Mouse (Mus musculus) C3H10T1/2 (cell line): ENCODE results near the gene Il5ra. TPM values are rescaled to one million over a fixed set of nuclear protein-coding genes. Genes with fewer than 3 reads are reported as not detected.

Experiments used
- polyA plus RNA-seq, 2 experiments: library from polyadenylated mRNA; unstranded; fragments of >200 nt; fragmentation: generic; extraction: Trizol; gene quantifications; one replicate each; pipeline ENCODE4 v1.2.1; 2012; ENCODE audit warnings: missing spikeins in 2 of 2

Il5ra gene
- polyA plus RNA-seq: not detected

GRCm38 (mm10) chr6:106748887-106749388 is at the start of gene Il5ra:
Il5ra (minus strand) TSS chr6:106749037.

GRCm38 (mm10) chr6:106768640-106769289 is 19.9 kb upstream of the Il5ra start, which contains the start of gene Trnt1:
Trnt1 (plus strand) TSS chr6:106769120.

Other genes starting within 250 kb of the Il5ra start
- 1 to 10 TPM in 1 of 2 experiments, under 1 TPM in 1; 0.81 to 5.7 TPM for gene Trnt1, start 20.1 kb upstream of the Il5ra start, polyA plus RNA-seq
- 1 to 10 TPM in 1 of 2 experiments, under 1 TPM in 1; 0.32 to 6.5 TPM for gene Crbn, start 51.0 kb upstream of the Il5ra start, polyA plus RNA-seq